Mouse (Mus musculus): Measurements from ENCODE around the gene Inip. TPM values are rescaled to one million over a fixed set of nuclear protein-coding genes. Genes with fewer than 3 reads are reported as not detected.

Inip gene
- polyA plus RNA-seq, 1 experiment from 2014 or later = 96.1 TPM

GRCm38 (mm10) chr4:59764950-59765349 is 36.4 kb downstream of the Inip start:
- peak overlapping the region; percentile 63; the same call in 1 of the 2 replicates for H3K27ac ChIP-seq
- 79% methylated on average over 7 of the region's 7 CpGs for WGBS
- H3K9ac ChIP-seq = no peak overlapping the region
- no peaks in the 10 kb centered on the region for H3K27me3 ChIP-seq
- peaks cover 14% of the 10 kb centered on the region for H3K4me1 ChIP-seq
- no peak overlapping the region for H3K4me3 ChIP-seq
- H3K36me3 ChIP-seq (ENCODE audit: poor library complexity, severe bottlenecking) = peaks cover 11% of the 10 kb centered on the region
- H3K9me3 ChIP-seq (replicated peaks) = no peaks in the 10 kb centered on the region
- 0 out of 2 replicates have a peak, but pooled peaks have one; percentile 38 for ATAC-seq
- peak overlapping the region; percentile 10; the same call in 1 of the 2 replicates for H3K4me2 ChIP-seq

- Histone ChIP-seq H3K4me3 (no peak overlapping the region), H3K4me2 (no peak overlapping the region), H3K4me1 (peaks cover 14% of the 10 kb centered on the region), H3K36me3 (ENCODE audit: poor library complexity, severe bottlenecking) (no peaks in the 10 kb centered on the region), H3K27me3 (no peaks in the 10 kb centered on the region), H3K9ac (no peak overlapping the region), H3K9me3 (replicated peaks) (no peaks in the 10 kb centered on the region), H3K27ac (no peak overlapping the region)
- 87% methylated on average over 4 of the region's 4 CpGs for WGBS
- ATAC-seq = no peak
These were observed 40.0 kb downstream of the Inip start for GRCm38 (mm10) chr4:59761365-59761729.

DNA sequence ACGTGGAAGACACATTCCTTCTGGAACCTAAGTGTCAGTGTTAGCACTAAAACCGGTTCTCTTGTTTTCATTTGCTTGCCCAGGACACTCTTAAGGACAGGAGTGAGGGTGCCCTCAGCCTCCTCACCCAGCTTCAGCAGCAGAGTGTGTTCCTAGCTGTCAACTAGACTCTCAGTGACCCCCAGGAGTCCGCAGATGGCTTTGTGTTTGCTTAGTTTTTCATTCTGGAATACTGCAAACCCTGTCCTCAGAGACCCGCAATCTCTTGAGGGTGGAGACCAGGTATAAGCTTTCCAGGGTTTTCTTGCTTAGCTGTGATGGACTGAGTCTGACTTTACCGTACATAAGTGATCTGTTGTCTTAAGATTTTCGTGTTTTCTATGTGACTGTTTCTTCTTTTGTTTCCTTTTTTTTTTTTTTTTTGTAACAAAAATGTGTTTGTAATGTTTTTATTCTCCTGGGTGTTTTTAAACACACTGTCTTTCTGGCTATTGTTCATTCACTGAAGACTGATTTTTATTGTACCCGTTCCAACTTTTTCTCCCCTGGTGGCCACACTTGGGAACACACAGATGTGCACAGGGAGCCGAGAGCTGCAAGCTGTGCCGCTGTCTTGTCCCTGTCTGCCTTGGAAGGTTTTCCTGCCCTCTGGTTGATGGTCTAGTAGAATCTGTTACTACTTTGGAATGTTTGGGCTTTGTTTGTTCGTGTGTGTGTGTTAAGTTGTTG is 40.6 kb downstream of the Inip start:
- Histone ChIP-seq H3K36me3 (ENCODE audit: poor library complexity, severe bottlenecking) (no peaks in the 10 kb centered on the region), H3K9ac (no peak overlapping the region), H3K27ac (no peak overlapping the region), H3K4me3 (no peak overlapping the region), H3K4me2 (no peak overlapping the region), H3K4me1 (peaks cover 12% of the 10 kb centered on the region), H3K9me3 (replicated peaks) (no peaks in the 10 kb centered on the region), H3K27me3 (no peaks in the 10 kb centered on the region)
- ATAC-seq = no peak
- WGBS = 62% methylated on average over 10 of the region's 10 CpGs

- Histone ChIP-seq H3K4me2 (no peak overlapping the region), H3K36me3 (ENCODE audit: poor library complexity, severe bottlenecking) (no peaks in the 10 kb centered on the region; the same call in 1 of the 2 replicates), H3K4me1 (peaks cover 4% of the 10 kb centered on the region), H3K4me3 (no peak overlapping the region), H3K9ac (no peak overlapping the region), H3K27me3 (no peaks in the 10 kb centered on the region), H3K9me3 (replicated peaks) (no peaks in the 10 kb centered on the region), H3K27ac (no peak overlapping the region)
- no peak for ATAC-seq
- WGBS = 74% methylated on average over 4 of the region's 4 CpGs
These were observed 41.4 kb downstream of the Inip start for GRCm38 (mm10) chr4:59760016-59760415.

- no peak overlapping the region for H3K9ac ChIP-seq
- no peak overlapping the region for H3K27ac ChIP-seq
- H3K4me2 ChIP-seq = no peak overlapping the region
- H3K27me3 ChIP-seq = no peaks in the 10 kb centered on the region
- ATAC-seq = no peak
- H3K9me3 ChIP-seq (replicated peaks) = no peaks in the 10 kb centered on the region
- no peak overlapping the region for H3K4me3 ChIP-seq
- H3K4me1 ChIP-seq = no peaks in the 10 kb centered on the region
- 79% methylated on average over 12 of the region's 12 CpGs for WGBS
- peaks cover 7% of the 10 kb centered on the region; the same call in 1 of the 2 replicates for H3K36me3 ChIP-seq (ENCODE audit: poor library complexity, severe bottlenecking)
These were observed 43.6 kb downstream of the Inip start for GRCm38 (mm10) chr4:59757452-59758435.

- WGBS = 90% methylated on average over 9 of the region's 9 CpGs
- Histone ChIP-seq H3K27ac (no peak overlapping the region), H3K9me3 (replicated peaks) (no peaks in the 10 kb centered on the region), H3K4me1 (no peaks in the 10 kb centered on the region), H3K36me3 (ENCODE audit: poor library complexity, severe bottlenecking) (peaks cover 14% of the 10 kb centered on the region; the same call in 1 of the 2 replicates), H3K4me2 (no peak overlapping the region), H3K9ac (no peak overlapping the region), H3K27me3 (no peaks in the 10 kb centered on the region), H3K4me3 (no peak overlapping the region)
- ATAC-seq = peak; percentile 65; the same call in 1 of the 2 replicates
These were observed 44.9 kb downstream of the Inip start for GRCm38 (mm10) chr4:59756332-59757082.

- Histone ChIP-seq H3K27ac (no peak overlapping the region), H3K27me3 (no peaks in the 10 kb centered on the region), H3K4me2 (no peak overlapping the region), H3K36me3 (ENCODE audit: poor library complexity, severe bottlenecking) (peaks cover 14% of the 10 kb centered on the region; the same call in 1 of the 2 replicates), H3K4me3 (no peak overlapping the region), H3K9me3 (replicated peaks) (no peaks in the 10 kb centered on the region), H3K9ac (no peak overlapping the region), H3K4me1 (no peaks in the 10 kb centered on the region)
- ATAC-seq = no peak
- 70% methylated on average over 13 of the region's 13 CpGs for WGBS
These were observed 47.8 kb downstream of the Inip start for GRCm38 (mm10) chr4:59753491-59754140.

DNA sequence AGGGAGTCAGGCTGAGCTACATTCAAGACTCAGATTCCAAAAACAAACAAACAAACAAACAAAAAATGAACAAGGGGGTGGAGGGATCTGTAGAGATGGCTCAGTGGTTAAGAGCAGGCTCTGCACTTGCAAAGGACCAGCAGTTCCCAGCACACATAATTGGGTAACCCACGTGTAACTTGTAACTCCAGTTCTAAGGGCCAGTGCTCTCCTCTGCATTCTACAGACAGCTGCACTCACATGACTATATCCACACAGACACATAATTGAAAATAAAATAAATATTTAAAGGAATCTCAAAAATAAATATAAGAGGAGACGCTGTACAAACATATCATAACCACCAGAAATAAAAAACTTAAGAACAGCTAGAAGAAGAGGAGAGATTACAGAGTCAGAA is 61.5 kb downstream of the Inip start:
- no peak overlapping the region for H3K9ac ChIP-seq
- no peak overlapping the region for H3K4me2 ChIP-seq
- 0 out of 2 replicates have a peak, but pooled peaks cover 5% of the 10 kb centered on the region for H3K9me3 ChIP-seq (replicated peaks)
- no peak overlapping the region for H3K4me3 ChIP-seq
- no peak for ATAC-seq
- 89% methylated on average over 2 of the region's 2 CpGs for WGBS
- H3K27ac ChIP-seq = no peak overlapping the region
- no peaks in the 10 kb centered on the region for H3K4me1 ChIP-seq
- H3K27me3 ChIP-seq = no peaks in the 10 kb centered on the region
- H3K36me3 ChIP-seq (ENCODE audit: poor library complexity, severe bottlenecking) = peaks cover 8% of the 10 kb centered on the region

DNA sequence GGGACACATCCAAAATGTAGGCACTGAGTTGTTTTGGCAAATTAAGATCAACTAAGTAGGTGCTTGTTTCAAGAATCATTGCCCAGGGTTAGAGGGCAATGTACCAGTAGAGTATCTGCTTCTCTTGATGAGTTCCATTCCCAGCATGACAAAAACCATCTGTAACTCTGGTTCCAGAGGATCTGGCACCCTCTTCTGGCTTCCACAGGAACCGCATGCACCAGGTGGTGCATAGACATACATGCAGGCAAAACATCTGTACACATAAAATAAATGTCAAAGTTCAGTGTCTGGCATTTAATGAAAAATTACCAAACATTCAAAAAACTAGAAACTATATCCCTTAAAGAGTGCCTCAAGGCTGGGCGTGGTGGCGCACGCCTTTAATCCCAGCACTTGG is 62.1 kb downstream of the Inip start:
- ATAC-seq = no peak
- Histone ChIP-seq H3K36me3 (ENCODE audit: poor library complexity, severe bottlenecking) (peaks cover 8% of the 10 kb centered on the region), H3K4me1 (no peaks in the 10 kb centered on the region), H3K4me2 (no peak overlapping the region), H3K27me3 (no peaks in the 10 kb centered on the region), H3K9ac (no peak overlapping the region), H3K9me3 (replicated peaks) (0 out of 2 replicates have a peak, but pooled peaks cover 5% of the 10 kb centered on the region), H3K27ac (no peak overlapping the region), H3K4me3 (no peak overlapping the region)
- 98% methylated on average over 4 of the region's 4 CpGs for WGBS

DNA sequence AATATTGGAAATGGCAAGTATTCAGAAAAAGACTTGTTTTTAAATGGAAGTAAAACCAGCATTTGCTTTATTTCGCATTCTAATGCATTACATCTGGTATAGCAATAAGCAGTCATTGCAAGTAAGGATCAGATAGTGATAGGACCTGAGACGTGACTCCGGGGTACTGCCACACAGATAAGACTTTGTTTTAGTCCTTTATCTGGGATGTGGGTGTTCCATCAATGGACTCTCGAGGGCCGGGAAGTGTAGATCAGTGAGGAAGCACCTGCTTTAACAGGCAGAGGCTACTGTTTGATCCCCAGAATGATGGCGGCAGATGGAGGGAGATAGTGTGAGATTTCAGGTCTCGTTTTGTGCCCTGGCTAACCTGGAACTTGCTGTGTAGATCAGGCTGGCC is 69.8 kb downstream of the Inip start:
- Histone ChIP-seq H3K9ac (no peak overlapping the region), H3K36me3 (ENCODE audit: poor library complexity, severe bottlenecking) (no peaks in the 10 kb centered on the region), H3K9me3 (replicated peaks) (no peaks in the 10 kb centered on the region), H3K27me3 (no peaks in the 10 kb centered on the region), H3K4me1 (0 out of 2 replicates have a peak, but pooled peaks cover 6% of the 10 kb centered on the region), H3K27ac (no peak overlapping the region), H3K4me2 (no peak overlapping the region), H3K4me3 (no peak overlapping the region)
- WGBS = 94% methylated on average over 7 of the region's 7 CpGs
- no peak for ATAC-seq

- Histone ChIP-seq H3K27me3 (no peaks in the 10 kb centered on the region), H3K36me3 (ENCODE audit: poor library complexity, severe bottlenecking) (no peaks in the 10 kb centered on the region), H3K27ac (no peak overlapping the region), H3K9me3 (replicated peaks) (no peaks in the 10 kb centered on the region), H3K4me1 (0 out of 2 replicates have a peak, but pooled peaks cover 6% of the 10 kb centered on the region), H3K9ac (no peak overlapping the region), H3K4me2 (no peak overlapping the region), H3K4me3 (no peak overlapping the region)
- no peak for ATAC-seq
- WGBS = 84% methylated on average over 2 of the region's 2 CpGs
These were observed 72.5 kb downstream of the Inip start for GRCm38 (mm10) chr4:59728839-59729238.
